In genomic region chr16:37973239-37973638, GRCm38 (mm10) we compare ENCODE assay signal across 3 mouse cellular contexts. TPM values are rescaled to one million over a fixed set of nuclear protein-coding genes. Genes with fewer than 3 reads are reported as not detected.
"Had no signal": no experiment of that assay in that cellular context is flagged by ENCODE, and none has a peak within 500 bp of the region (broad histone marks: within the 10 kb centered on the region; RNA-seq: fewer than 3 reads in every experiment).

No protein-coding gene starts in this region.

RNA-seq across cellular contexts. Expression of gene Gpr156, which starts 56.9 kb away (rescaled TPM):
- total RNA-seq: megakaryocyte, adult 5-6 weeks had no signal
- polyA plus RNA-seq: liver, embryonic 12.5 days; liver, embryonic 16.5 days had no signal
